Mouse (Mus musculus) neural tube, embryonic 10.5 days (tissue): ENCODE measurements around the gene Uhrf2.
A peak's percentile ranks its signal among the peaks of the same experiment; 100 is the strongest.
"Not testable (repeated sequence)": the region's sequence is repeated elsewhere in the genome, so short reads cannot be mapped to it uniquely, and the experiment has no call there.

Experiments used
- DNase-seq: peaks from one replicate; pipeline ENCODE4 v3.0.0-alpha.2; 2017; ENCODE audit warnings: low spot score; ENCODE audit errors: extremely low spot score

Gene Uhrf2

GRCm38 (mm10) chr19:30029894-30030635 lies at the start of gene Uhrf2:
Gene Uhrf2, plus strand, starts transcription at chr19:30030513.
- peak; percentile 96 for DNase-seq

- DNase-seq: no peak
These were observed 45.9 kb upstream of the Uhrf2 start for GRCm38 (mm10) chr19:29984208-29985005.

GRCm38 (mm10) chr19:29986464-29987091 lies 43.7 kb upstream of the Uhrf2 start:
- DNase-seq: no peak

- no peak for DNase-seq
These were observed 29.6 kb upstream of the Uhrf2 start for GRCm38 (mm10) chr19:30000406-30001365.

- no peak for DNase-seq
These were observed 28.8 kb upstream of the Uhrf2 start for GRCm38 (mm10) chr19:30001550-30001949.

GRCm38 (mm10) chr19:30003621-30004020 lies 26.7 kb upstream of the Uhrf2 start, which contains the start of gene Trpd52l3:
Gene Trpd52l3, plus strand, starts transcription at chr19:30003790.
- DNase-seq: no peak

GRCm38 (mm10) chr19:30006371-30006770 lies 23.9 kb upstream of the Uhrf2 start:
- DNase-seq: no peak

- DNase-seq: no peak
These were observed 19.6 kb upstream of the Uhrf2 start for GRCm38 (mm10) chr19:30010520-30011296.

- DNase-seq: no peak
These were observed 16.0 kb upstream of the Uhrf2 start for GRCm38 (mm10) chr19:30014331-30014730.

- no peak for DNase-seq
These were observed 14.2 kb upstream of the Uhrf2 start for GRCm38 (mm10) chr19:30016156-30016555.

GRCm38 (mm10) chr19:30023419-30023818 lies 6.9 kb upstream of the Uhrf2 start:
- DNase-seq: not testable (repeated sequence)

GRCm38 (mm10) chr19:30029002-30029710 lies 1.2 kb upstream of the Uhrf2 start:
- peak; percentile 22 for DNase-seq

- DNase-seq: peak; percentile 65
These were observed 539 bp downstream of the Uhrf2 start for GRCm38 (mm10) chr19:30030636-30031467.

GRCm38 (mm10) chr19:30031468-30031931 lies 1.2 kb downstream of the Uhrf2 start:
- no peak for DNase-seq

- DNase-seq: no peak
These were observed 1.9 kb downstream of the Uhrf2 start for GRCm38 (mm10) chr19:30032206-30032605.

- DNase-seq: no peak
These were observed 5.0 kb downstream of the Uhrf2 start for GRCm38 (mm10) chr19:30035361-30035760.

GRCm38 (mm10) chr19:30043691-30044090 lies 13.4 kb downstream of the Uhrf2 start:
- no peak for DNase-seq

GRCm38 (mm10) chr19:30044630-30045029 lies 14.3 kb downstream of the Uhrf2 start:
- no peak for DNase-seq
